Mouse (Mus musculus) mouse embryonic stem cell (cell line): ENCODE measurements around the gene Shisa8.

Experiments
- in situ Hi-C, 2 experiments: fragments of 300-500 bp; cut with MboI; formaldehyde crosslinking; loops; 1 replicate in 1 of 2; 3 replicates in 1 of 2; pipeline ENCODE4 v1.14.3; 2019 to 2020; ENCODE audit warnings: low sequenced_read_pairs in 2 of 2, low pct_unique_long_range_greater_than_20kb in 1 of 2, mixed read lengths in 1 of 2; ENCODE audit not compliant: unreplicated experiment in 1 of 2

Shisa8 gene

DNA sequence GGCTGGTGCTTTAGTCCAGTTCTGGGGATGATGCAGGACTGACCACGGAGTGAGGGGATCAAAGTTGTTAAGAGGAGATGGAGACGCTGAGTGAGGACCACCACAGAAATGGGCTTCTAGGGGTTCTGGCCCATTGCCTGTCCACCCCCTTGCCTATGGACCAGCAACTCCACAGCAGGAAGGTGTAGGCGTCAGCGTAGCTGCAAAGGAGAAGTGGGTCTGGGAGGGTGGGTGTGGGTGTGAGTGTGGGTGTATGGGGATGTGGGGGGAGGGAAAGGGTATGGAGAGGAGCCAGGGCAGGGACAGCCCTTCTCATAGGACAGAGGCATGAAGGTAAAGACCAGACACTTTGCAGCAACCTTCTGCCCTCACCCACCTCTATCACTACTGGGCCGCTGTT, 13.2 kb upstream of the Shisa8 start:
- in situ Hi-C loops, result loop anchor here (10.0 kb wide), 2 partner anchors 141 to 161 kb away; partner anchors contain the start of gene Mei1 (in 1 of the 2)

DNA sequence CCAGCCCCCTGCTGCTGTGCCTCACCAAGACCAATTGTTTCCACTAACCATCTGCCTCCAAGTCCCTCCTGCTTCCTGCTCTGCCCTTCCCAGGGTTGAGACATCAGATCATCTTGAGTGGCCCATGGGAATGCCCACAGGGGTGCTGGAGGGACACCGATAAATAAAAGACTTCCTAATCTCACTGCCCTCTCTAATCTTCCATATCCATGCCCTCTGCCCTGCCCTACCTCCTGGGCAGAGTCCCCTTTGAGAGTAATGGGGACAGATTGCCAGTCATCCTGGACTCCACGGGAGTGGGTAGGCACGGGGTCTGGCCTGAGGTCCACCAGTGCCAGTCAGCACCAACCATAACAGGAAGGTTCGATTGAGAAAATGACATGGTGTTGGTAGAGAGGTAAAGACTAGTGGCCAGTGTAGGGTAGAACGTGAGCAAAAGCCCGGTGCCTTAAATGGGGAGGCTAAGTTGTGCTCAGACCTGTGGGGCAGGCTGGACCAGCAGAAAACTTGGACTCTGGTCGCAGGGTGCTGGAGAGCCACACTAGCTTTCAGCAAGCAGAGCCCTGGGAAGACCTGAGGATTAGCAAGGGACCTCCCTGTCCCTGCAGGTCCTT, 12.1 kb upstream of the Shisa8 start:
- in situ Hi-C loops, result loop anchor here (10.0 kb wide), 2 partner anchors 140 to 160 kb away; partner anchors contain the start of gene Mei1 (in 1 of the 2)

DNA sequence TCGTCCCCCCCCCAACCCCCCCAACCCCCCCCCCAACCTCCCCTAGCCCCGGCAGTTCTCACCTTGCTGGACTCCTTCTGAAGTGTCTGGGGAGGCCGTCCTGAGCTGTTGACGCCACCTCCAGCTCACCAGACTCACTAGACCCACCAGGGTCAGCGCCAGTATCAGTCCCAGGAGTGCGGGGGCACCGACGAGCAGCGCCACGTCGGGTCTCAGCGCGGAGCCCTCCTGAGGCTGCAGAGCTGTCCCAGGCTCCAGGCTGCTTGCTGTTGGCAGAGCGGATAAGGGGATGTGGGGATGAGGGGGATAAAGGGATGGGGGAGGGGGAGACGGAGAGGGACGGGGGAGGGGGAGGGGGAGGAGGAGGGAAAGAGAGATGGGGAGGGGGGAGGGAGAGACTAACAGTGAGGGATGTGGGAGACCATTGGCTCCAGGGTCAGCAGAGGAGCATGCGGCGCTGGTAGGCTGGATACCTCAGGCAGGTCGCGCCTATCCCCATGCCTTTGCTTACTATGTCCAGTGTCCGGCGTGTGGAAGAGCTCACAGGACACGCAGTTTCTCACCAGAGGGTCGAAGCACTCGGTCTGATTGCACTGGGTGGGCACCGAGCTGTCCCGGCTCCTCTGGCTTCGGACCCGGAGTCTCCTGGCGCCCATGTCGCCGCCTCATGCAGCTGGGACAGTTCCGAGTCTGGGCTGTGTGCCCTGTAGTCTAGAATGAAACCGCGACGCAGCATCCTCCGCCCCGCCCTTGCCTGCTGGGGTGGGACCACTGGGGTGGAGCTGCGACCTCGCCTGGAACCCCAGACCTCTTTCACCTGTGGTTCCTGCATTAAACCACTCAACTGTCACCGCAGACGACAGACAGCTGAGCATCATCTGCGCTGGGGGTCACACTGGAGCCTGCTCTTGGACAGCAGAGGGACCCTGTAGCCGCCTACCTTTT, 11.3 kb upstream of the Shisa8 start, which contains the start of gene Tnfrsf13c:
Tnfrsf13c (minus strand) TSS at position 713 of the 945 bp plus-strand sequence.
- in situ Hi-C loops, result loop anchor here (10.0 kb wide), 2 partner anchors 139 to 159 kb away; partner anchors contain the start of gene Mei1 (in 1 of the 2)

DNA sequence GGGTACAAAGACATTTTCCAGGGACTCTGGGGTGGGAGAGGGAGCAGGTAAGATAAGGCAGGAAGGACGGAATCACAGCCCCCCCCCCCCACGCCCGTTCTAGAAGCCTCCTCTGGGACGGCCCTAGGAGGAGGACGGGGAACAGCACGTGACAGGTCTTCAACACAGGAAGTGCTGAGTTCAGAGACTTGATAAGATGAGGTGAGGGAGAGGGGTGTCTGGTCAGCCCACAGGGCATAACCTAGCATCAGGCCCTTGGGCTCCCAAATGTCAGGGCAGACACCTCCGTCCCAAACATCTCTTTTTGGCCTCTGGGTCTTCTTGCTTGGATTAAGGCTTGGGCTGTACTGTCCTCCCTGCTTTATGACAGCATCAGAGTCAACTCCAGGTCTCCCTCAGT, 10.6 kb upstream of the Shisa8 start:
- in situ Hi-C loops, result loop anchor here (10.0 kb wide), 2 partner anchors 138 to 158 kb away; partner anchors contain the start of gene Mei1 (in 1 of the 2)

DNA sequence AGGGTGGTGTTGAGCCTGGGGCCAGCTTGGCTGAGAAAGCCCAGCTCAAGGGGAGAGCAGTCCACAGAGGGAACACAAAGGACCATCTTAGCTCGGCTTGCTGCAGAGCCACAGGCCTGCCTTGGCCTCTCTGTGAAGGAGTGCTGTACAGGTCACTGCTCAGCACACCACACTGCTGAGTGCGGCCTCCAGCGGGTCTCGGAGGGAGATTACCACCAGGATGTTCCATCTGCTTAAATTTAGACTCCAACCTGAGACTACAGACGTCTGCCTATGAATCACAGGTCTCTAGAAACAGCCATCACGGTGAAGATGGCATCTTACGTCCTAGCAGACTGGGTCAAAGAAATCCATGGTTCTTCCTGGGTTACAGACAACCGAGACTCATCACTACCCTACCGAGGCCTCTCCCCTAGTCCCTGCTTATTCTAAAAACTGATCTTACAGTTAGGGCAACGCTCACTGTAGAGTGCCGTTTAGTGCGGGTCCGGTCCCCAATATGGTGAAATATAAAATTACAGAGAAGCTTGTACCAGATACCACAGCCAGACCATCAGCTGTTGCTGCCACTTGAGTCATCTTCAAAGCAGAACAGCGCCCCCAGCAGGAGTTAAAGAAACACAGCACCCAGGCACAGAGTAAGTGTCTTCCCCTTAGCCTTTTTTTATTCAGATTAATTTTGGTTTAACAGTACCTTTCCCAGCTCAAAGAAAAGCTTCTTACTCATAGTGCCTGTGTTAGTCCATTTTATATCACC, 8.7 kb upstream of the Shisa8 start:
- in situ Hi-C loops, result loop anchor here (10.0 kb wide), 2 partner anchors 136 to 156 kb away; partner anchors contain the start of gene Mei1 (in 1 of the 2)

- in situ Hi-C loops, result loop anchor here (10.0 kb wide), 2 partner anchors 135 to 155 kb away; partner anchors contain the start of gene Mei1 (in 1 of the 2)
Measured at GRCm38 (mm10) chr15:82220003-82220675, 7.5 kb upstream of the Shisa8 start.

DNA sequence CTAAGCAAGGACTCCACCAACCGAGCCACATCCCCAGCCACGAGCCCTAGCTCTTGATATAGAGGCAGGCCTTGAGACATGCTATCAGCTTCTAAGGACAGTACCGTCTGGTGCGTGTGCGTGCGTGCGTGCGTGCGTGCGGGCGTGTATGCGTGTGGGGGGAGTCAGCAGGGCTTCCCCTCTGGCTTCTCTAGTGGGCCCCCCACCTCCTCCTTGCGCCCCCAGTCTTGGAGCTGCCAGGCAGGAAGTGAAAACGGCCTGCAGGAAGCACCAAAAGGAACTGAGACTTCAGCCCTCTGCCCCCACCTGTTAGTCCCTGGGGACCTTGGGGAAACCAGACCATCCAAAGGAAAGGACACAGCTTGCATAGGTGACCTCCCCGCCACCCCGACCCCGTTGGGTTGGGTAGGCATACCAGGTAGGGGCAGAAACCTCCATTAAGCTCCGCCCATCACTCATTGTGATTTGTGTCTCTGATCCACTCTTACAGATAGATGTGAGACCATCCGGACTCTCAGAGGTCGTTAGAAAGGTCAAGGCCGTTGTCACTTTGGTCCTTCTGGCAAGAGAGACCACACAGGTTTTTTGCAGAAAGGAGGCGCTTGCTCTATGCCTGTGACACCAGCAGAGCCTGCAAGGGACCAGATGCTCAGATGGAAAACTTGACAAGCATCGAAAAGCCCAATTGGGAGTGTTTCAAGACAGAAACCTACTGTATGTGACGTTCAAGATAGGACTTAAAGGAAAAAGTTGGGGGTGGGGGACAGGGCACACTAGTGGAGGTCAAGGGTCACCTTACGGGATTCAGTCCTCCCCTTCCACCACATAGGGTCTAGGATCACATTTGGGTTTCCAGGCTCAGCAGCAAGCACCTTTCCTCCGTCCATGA, 6.4 kb upstream of the Shisa8 start:
- in situ Hi-C loops, result loop anchor here in 1 of 2 experiments (10.0 kb wide), 1 partner anchor 154 kb away; the partner anchor contains the start of gene Mei1

GRCm38 (mm10) chr15:82217980-82218379, 5.4 kb upstream of the Shisa8 start:
- in situ Hi-C loops, result loop anchor here in 1 of 2 experiments (10.0 kb wide), 1 partner anchor 153 kb away; the partner anchor contains the start of gene Mei1

DNA sequence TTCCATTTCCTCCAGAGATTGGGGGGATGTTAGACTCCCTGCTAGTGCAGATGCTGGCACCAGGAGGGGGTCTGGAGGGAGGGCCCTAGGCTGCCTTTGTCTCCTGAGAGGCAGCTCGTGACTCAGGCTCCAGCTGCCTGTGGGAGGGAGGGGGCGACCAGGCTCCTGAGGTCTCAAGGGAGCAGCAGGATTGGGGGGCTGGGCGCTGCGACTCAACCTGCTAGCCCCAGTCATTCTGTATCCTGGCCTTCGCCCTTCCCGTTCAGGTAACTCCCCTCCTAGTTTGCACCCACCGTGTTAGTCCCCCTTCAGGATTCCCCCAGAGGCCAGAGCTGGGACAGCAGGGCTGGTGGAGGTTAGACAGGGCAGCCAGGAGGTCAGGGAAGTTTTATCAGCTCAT, 4.4 kb upstream of the Shisa8 start:
- in situ Hi-C loops, result loop anchor here in 1 of 2 experiments (10.0 kb wide), 1 partner anchor 152 kb away; the partner anchor contains the start of gene Mei1

- in situ Hi-C loops, result loop anchor here in 1 of 2 experiments (10.0 kb wide), 1 partner anchor 151 kb away; the partner anchor contains the start of gene Mei1
Measured at GRCm38 (mm10) chr15:82216142-82216827, 3.7 kb upstream of the Shisa8 start.

GRCm38 (mm10) chr15:82215332-82216046, 2.9 kb upstream of the Shisa8 start:
- in situ Hi-C loops, result loop anchor here in 1 of 2 experiments (10.0 kb wide), 1 partner anchor 151 kb away; the partner anchor contains the start of gene Mei1

DNA sequence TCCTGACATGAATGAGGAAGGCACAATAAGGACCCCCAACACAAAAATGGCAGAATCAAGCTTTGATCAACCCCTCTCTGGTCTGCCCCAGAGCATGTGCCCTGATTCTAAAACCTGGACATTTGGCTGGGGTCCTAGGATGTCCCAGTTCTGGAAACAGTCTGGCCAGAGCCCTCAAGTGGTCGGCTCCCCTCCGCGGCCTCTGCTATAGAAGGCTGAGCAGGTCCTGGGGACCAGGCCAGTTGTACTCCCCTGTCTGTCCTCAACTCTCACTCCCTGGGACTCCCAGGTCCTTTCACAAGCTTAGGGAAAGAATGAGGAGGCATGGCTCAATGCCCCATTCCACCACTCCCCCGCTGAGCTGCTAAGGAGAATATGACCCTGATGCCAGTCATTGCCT, 607 bp upstream of the Shisa8 start:
- in situ Hi-C loops, result loop anchor here in 1 of 2 experiments (10.0 kb wide), 1 partner anchor 148 kb away; the partner anchor contains the start of gene Mei1

GRCm38 (mm10) chr15:82211911-82212751, 484 bp downstream of the Shisa8 start:
- in situ Hi-C loops, result loop anchor here in 1 of 2 experiments (10.0 kb wide), 1 partner anchor 147 kb away; the partner anchor contains the start of gene Mei1

GRCm38 (mm10) chr15:82211281-82211680, 1.3 kb downstream of the Shisa8 start:
- in situ Hi-C loops, result loop anchor here in 1 of 2 experiments (10.0 kb wide), 1 partner anchor 146 kb away; the partner anchor contains the start of gene Mei1
